Mouse (Mus musculus) right cerebral cortex, adult 18-20 months (tissue): Measurements from ENCODE around the gene Gsto2.

Experiments
- DNase-seq: peaks from one replicate; pipeline ENCODE4 v3.0.0; 2022; ENCODE audit warnings: mixed read lengths

Gene Gsto2

GRCm38 (mm10) chr19:47929043-47929442 is 63.7 kb downstream of the Gsto2 start:
- no peak for DNase-seq

GRCm38 (mm10) chr19:47931982-47932638 is 66.8 kb downstream of the Gsto2 start:
- DNase-seq: no peak

GRCm38 (mm10) chr19:47934146-47934545 is 68.8 kb downstream of the Gsto2 start:
- no peak for DNase-seq

- DNase-seq: no peak
Observed at GRCm38 (mm10) chr19:47934636-47935238, 69.4 kb downstream of the Gsto2 start.

- DNase-seq: no peak
Observed at GRCm38 (mm10) chr19:47935530-47935929, 70.2 kb downstream of the Gsto2 start.
